Mouse (Mus musculus) Patski (cell line): Measurements from ENCODE around the gene Paip2b. TPM values are rescaled to one million over a fixed set of nuclear protein-coding genes. Genes with fewer than 3 reads are reported as not detected.

Source experiments
- ATAC-seq: fragments of 100-300 bp; one replicate; pipeline ENCODE4 v1.8.0; 2021
- CTCF ChIA-PET: fragments of 350-600 bp; sonication (Branson Sonifier 250); formaldehyde crosslinking; loops from one replicate; lab custom pipeline; 2022; ENCODE audit warnings: inconsistent platforms; lab: Charles Lee
- POLR2A ChIA-PET: fragments of 350-600 bp; sonication (Branson Sonifier 250); formaldehyde crosslinking; loops from one replicate; lab custom pipeline; 2022; ENCODE audit warnings: antibody characterized with exemption, inconsistent platforms; lab: Charles Lee
- DNase-seq: peaks from one replicate; pipeline ENCODE4 v3.0.0-alpha.2; 2011; ENCODE audit warnings: low read depth, low spot score
- H3K27me3 ChIP-seq: fragments of 371-371 bp; one replicate; pipeline ENCODE4 v1.5.1; 2021
- CTCF ChIP-seq: fragments of 100-300 bp; IDR thresholded peaks from one replicate; pipeline ENCODE4 v1.5.1; 2021
- in situ Hi-C: fragments of 300-500 bp; cut with MboI; formaldehyde crosslinking; loops from 3 replicates; pipeline ENCODE4 v1.11.1; 2018; ENCODE audit warnings: low pct_unique_long_range_greater_than_20kb, mixed read lengths
- polyA plus RNA-seq: library from polyadenylated mRNA; unstranded; gene quantifications from one replicate; pipeline ENCODE4 v1.2.3, GENCODE M21; 2021

Paip2b gene
- polyA plus RNA-seq, 1 experiment from 2014 or later: 36.6 TPM

DNA sequence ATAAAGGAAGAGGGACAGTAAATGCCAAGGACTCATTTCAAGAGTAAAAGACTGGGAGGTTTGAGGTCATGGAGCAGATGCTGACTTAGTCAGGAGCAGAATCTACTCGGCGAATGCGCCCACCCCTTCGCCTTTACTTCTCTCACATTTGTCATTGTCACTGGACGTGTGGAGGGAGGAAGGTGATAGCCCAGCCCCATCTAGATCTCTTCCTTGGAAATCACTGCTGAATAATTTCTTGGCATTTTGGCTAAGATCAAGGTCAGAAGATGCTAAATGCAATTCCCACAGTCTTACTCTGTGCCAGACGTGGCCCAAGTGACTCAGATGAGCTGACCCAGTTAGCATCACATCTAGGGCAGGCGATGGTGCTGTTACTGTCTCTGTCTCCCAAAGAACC lies 53.2 kb downstream of the Paip2b start:
- no peak for TF ChIP-seq CTCF
- no peaks in the 10 kb centered on the region for H3K27me3 ChIP-seq
- ChIA-PET CTCF (interaction anchor here (0.9 to 1.0 kb wide), 3 partner anchors 9 to 13 kb away, joined by 3 to 7 read pairs (median 4); no protein-coding TSS in a partner anchor), POLR2A (no interaction called here)
- no peak for DNase-seq
- in situ Hi-C loops: loop anchor here (5.0 kb wide), 1 partner anchor 86 kb away; no protein-coding TSS in a partner anchor
- no peak for ATAC-seq

DNA sequence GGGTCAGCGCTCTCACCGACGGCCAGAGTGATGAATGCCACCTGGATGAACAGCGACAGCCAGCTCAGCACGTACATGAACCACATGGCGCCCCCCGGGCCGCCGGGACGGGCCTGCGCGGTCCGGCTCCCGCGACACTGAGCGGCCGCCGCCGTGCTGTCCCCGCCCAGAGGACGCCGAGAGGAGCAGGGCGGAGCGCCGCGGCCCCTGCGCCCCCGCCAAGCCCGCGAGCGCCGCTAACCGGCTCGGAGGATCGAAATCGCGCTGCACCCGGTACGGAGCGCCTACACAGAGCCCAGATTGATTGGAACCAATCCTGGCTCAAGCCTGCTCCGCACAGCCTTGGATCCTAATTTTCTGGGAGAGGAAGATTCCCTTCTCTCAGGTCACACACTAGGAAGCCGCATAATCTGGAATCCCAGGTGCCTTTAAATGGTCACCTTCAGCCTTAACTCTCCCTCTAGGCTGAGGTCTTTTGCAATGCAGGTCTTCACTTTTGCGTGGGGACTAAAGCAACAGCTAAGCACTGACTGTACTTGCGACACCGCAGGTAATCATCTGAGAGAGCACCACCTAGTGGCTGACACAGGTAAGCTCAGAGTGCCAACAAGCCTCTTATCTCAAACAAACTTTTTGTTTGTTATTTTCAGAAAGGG lies 55.8 kb downstream of the Paip2b start, which contains the start of gene Tex261:
TSS of gene Tex261 (minus strand) at position 176 of the 656 bp plus-strand sequence.
- no peaks in the 10 kb centered on the region for H3K27me3 ChIP-seq
- ATAC-seq (peak; percentile 87), DNase-seq (peak; percentile 70)
- CTCF ChIA-PET: interaction anchor here (0.6 to 2.1 kb wide), 16 partner anchors 9 to 86 kb away, joined by 3 to 8 read pairs (median 5); partner anchors contain the start of gene Ankrd53
- in situ Hi-C loops: loop anchor here (5.0 kb wide), 1 partner anchor 83 kb away; no protein-coding TSS in a partner anchor
- POLR2A ChIA-PET: interaction anchor here (0.6 kb wide), 1 partner anchor 607 kb away, joined by 3 read pairs; no protein-coding TSS in a partner anchor
- TF ChIP-seq CTCF: no peak

DNA sequence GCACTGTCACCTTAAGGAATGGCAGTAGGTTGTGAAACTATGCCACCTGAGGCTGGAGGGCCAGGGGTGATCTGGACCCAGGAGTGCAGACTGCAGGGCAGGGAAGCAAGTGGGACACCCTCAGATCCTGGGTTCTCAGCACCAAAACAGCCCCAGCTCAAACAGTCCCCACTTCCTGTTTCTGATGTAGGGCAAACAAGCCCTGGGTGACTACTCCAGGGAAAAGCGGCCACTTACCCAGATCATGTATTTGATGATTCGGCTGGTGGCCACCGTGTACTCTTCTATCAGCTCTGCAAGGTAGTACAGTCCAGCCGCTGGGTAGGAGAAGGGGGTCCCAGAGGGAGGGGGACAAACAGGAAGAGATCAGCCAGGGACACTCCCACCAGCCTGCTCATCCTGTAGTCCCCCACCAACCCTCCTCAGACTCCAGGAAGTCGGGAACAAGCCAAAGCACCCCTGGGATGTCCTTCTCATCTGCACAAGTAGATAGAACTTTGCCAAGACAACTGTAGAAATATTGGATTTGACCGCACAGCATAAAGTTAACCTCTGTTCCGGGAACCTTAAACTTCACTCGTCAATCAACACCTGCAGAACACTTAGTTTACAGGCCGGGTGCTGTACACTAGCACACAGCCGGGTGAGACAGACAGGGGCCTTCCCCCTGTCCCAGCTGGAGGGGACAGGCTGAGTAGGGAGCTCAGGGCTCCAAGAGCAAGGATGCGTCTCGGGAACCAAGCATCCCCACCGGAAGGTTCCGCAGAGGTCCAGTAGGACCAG lies 56.6 kb downstream of the Paip2b start:
- POLR2A ChIA-PET: interaction anchor here (0.6 kb wide), 1 partner anchor 606 kb away, joined by 3 read pairs; no protein-coding TSS in a partner anchor
- CTCF ChIA-PET: interaction anchor here (0.6 to 2.1 kb wide), 9 partner anchors 8 to 43 kb away, joined by 3 to 8 read pairs (median 7); partner anchors contain the start of gene Ankrd53
- peak; percentile 19 for ATAC-seq
- TF ChIP-seq CTCF: no peak
- in situ Hi-C loops: loop anchor here (5.0 kb wide), 1 partner anchor 83 kb away; no protein-coding TSS in a partner anchor
- DNase-seq: no peak
- no peaks in the 10 kb centered on the region for H3K27me3 ChIP-seq

DNA sequence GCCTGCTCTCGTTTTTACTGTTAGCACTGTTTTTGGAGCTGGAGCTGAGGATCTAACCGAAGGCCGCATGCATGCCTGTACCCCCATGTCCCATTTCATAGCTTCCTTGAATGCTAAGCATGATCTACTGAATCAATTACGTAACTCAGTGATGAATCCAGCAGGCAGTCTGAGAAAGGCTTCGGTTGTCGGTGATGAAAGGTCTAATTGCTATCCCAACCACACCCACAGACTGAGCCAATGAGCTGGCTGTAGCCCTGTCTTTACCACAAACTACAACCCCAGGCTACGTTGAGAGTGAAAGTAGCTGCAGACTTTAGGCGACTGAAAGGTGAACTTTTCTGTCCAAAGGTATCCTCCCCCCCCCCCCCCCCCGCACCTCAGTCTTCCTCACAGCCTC lies 57.4 kb downstream of the Paip2b start:
- ATAC-seq (no peak), DNase-seq (no peak)
- TF ChIP-seq CTCF: no peak
- CTCF ChIA-PET: no interaction called here
- in situ Hi-C loops: no loop called here
- H3K27me3 ChIP-seq: no peaks in the 10 kb centered on the region
- POLR2A ChIA-PET: no interaction called here

DNA sequence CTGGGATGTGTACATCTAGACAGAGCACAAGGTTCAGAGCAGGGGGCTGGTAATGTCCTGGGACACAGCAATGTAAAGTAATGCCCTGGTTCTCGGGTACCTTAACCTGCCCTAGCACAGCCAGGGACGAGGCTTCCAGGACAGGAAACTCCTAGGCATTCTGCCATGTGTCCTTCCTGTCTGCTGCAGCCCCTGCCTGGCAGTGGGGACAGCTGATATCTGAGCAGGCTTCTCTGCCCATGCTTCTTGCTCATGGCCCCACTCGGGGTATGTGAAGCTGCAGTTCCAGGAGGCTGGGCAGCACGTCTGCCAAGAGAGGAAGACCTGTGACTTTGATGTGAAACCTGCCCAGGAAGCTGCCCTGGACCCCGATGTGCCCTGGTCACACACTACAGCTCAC lies 63.1 kb downstream of the Paip2b start:
- TF ChIP-seq CTCF: no peak
- ChIA-PET CTCF (interaction anchor here (0.9 to 1.2 kb wide), 2 partner anchors 10 to 37 kb away, joined by 3 to 4 read pairs; no protein-coding TSS in a partner anchor), POLR2A (no interaction called here)
- in situ Hi-C loops: no loop called here
- H3K27me3 ChIP-seq: no peaks in the 10 kb centered on the region
- ATAC-seq (no peak), DNase-seq (no peak)

DNA sequence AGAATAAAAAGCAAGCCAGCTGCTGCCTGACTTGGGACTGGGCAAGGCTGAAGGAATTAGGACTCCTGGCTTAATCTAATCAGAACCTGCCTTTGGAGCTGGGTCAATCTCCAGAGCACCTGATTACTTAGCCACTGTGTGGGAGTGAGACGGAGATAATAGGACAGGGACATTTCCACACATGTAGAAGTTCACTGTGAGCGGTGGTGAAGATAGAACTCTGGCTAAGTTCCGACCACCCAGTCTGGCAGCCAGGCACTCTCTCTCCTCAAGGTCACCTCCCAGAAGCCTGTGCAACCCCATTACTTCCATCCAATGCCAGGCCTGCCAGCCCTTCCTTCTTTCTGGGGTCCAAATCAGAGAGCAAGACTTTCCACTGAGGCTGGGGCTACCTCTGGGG lies 64.6 kb downstream of the Paip2b start:
- no peak for TF ChIP-seq CTCF
- in situ Hi-C loops: no loop called here
- CTCF ChIA-PET: interaction anchor here (2.1 kb wide), 1 partner anchor 9 kb away, joined by 7 read pairs; the partner anchor contains the start of gene Tex261
- POLR2A ChIA-PET: no interaction called here
- ATAC-seq (no peak), DNase-seq (no peak)
- no peaks in the 10 kb centered on the region for H3K27me3 ChIP-seq

DNA sequence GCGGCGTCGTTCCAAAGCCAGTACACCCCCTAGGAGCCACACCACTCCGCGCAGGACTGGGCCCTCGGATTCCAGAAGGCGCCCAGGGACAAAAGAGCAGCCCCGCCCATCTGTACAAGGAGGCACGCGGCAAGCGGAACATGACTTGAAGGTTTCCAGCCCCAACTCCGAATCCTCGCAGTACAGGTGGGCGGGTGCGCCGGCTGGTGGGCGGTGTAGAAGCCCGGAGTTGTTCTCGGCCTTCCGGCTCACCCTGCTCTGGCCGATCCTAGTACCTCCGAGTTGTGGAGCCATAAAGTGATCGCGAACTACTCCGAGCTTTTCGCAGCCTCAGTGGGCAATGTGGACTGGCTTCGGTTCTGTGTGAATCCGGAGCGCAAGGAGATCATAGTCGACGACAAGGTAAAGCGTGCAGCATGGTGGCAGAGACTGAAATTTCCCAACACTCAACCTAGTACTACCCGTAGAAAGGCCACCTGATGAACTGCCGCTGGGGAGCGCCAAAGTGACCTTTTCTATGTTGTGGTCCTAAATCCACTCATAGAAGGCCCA lies 68.6 kb downstream of the Paip2b start:
- no peak for TF ChIP-seq CTCF
- no peak for DNase-seq
- ChIA-PET CTCF (interaction anchor here (1.0 to 1.6 kb wide), 2 partner anchors 12 to 13 kb away, joined by 3 to 7 read pairs; partner anchors contain the start of gene Tex261), POLR2A (no interaction called here)
- H3K27me3 ChIP-seq: no peaks in the 10 kb centered on the region
- no peak for ATAC-seq
- in situ Hi-C loops: no loop called here

DNA sequence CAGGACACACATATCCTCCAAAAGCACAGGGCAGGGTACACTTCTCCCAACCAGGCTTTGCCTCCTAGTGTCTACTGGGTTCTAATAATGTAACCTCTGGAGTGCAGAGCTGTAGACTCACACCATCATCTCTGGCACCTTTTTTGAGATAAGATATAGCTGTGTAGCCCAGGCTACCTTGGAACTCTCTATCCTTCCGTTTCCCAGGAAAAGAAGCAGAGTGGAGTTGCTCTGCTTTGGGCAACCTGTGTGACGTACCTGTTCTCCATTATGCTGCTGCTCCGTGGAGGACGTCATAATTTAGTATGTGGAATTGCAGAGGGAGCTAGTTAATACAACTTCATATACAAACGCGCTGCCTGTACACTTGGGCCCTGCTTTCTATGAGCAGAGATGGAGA lies 69.2 kb downstream of the Paip2b start, which contains the start of gene Ankrd53:
TSS of gene Ankrd53 (plus strand) at position 301 of the 400 bp plus-strand sequence.
- no peaks in the 10 kb centered on the region for H3K27me3 ChIP-seq
- ATAC-seq (no peak), DNase-seq (no peak)
- CTCF ChIA-PET: interaction anchor here (1.0 to 1.6 kb wide), 2 partner anchors 11 to 14 kb away, joined by 3 to 7 read pairs; partner anchors contain the start of gene Tex261
- POLR2A ChIA-PET: no interaction called here
- in situ Hi-C loops: no loop called here
- TF ChIP-seq CTCF: no peak

DNA sequence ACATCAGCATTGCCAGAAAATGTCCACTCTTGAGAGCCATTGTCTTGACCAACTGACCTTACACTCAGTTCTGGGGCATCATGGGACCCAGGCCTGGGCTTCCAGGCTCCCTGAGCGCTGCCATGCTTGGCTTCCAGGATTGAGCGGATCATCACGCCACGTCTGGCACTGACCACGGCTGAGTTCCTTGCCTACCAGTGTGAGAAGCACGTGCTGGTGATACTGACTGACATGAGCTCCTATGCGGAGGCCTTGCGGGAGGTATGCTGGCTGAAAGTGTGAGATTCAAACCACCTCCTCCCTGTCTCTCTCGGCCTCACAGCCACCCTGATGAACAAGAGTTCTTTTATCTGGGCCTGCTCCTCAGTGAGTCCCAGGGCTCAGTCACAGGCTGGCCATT lies 75.5 kb downstream of the Paip2b start:
- POLR2A ChIA-PET: interaction anchor here (0.7 kb wide), 1 partner anchor 16 kb away, joined by 6 read pairs; no protein-coding TSS in a partner anchor
- TF ChIP-seq CTCF: no peak
- H3K27me3 ChIP-seq: peaks cover 17% of the 10 kb centered on the region

More for the DNA sequence above, 75.5 kb downstream of the Paip2b start:
- in situ Hi-C loops: no loop called here
- DNase-seq (no peak), ATAC-seq (no peak)
- CTCF ChIA-PET: no interaction called here

Other genes with a start within 250 kb of the Paip2b start
- not detected for gene Clec4f, start 175.6 kb downstream of the Paip2b start, polyA plus RNA-seq
- not detected for gene Cd207, start 153.9 kb downstream of the Paip2b start, polyA plus RNA-seq
- 0.14 TPM for gene Vax2, start 120.5 kb downstream of the Paip2b start, polyA plus RNA-seq
- gene Atp6v1b1, start 88.8 kb downstream of the Paip2b start, polyA plus RNA-seq: not detected
- 0.18 TPM for gene Ankrd53, start 69.1 kb downstream of the Paip2b start, polyA plus RNA-seq
- 92.7 TPM for gene Tex261, start 55.9 kb downstream of the Paip2b start, polyA plus RNA-seq
- 118 TPM for gene Nagk, start 36.8 kb downstream of the Paip2b start, polyA plus RNA-seq
- 80.1 TPM for gene Zfp638, start 35.4 kb upstream of the Paip2b start, polyA plus RNA-seq
- gene Dysf, start 176.8 kb upstream of the Paip2b start, polyA plus RNA-seq: 79.8 TPM